Mouse (Mus musculus): ENCODE data around the gene 2200002J24Rik.
A peak's percentile ranks its signal among the peaks of the same experiment; 100 is the strongest.

2200002J24Rik gene

DNA sequence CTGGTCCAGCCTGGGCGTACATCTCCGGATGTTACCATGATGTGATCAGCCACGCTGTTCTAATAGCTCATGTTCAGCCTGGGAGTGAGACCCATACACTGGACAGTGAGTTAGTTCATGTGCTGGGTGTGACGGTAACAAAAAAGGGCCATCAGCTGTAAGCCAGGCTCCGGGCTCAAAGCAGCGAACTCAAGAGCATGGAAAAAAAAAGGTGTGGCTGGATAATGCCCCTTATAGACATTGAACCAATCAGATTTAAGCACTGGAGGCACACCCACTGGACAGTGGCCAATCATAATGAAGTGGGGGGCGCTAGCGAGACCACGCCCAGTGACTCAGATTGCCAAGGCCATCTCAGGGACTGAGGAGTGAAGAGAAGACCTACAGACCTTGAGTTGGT is at the start of gene 2200002J24Rik:
2200002J24Rik (plus strand) TSS at position 338 of the 400 bp plus-strand sequence.
- peak; percentile 90 for DNase-seq (ENCODE audit: extremely low read depth, low read depth)

DNA sequence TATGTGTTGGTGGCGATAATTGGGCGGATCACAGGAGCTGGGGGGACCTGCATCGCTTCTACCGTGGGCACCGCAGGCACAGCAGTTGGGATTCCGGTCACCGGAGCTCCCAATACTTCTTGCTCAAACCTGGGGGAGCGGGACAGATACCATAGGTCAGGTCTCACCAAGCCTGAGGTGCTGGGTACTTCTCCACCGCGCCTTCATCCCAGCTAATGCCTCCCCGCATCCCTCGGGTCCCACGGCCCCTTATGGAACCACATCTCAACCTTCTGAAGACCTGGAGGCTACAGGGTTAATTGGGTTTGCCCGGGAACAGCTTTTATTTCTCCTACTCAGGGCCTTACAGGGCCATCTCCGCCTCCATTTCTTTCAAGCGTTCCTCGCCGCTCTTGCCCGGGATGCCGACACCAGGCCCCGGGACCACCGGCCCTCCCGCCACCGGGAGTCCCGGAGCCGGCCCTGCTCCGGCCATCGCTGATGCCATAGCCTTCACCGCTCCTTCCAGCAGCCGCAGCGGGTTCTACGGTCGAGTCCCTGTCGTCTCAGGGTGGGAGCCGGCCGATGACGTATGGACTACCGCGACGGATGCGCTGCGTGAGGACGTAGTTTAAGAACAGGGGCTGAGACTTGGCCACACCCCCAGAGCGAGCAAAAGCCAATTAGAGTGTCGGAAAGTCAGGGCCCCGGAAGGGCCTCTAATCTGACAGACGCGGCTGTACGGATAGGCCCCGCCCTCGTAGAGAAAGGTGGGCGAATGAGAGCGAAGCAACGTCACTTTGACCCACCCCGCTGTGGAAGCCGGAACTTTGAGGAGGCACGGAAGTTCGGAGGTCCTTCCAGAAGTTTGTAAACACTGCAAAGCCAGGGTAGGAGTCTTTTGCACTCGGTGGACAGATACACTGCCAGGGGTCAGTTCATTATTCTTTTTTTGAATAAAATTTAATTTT is 48.9 kb upstream of the 2200002J24Rik start, which contains the start of gene Rbm42:
Rbm42 (minus strand) TSS at position 727 of the 950 bp plus-strand sequence.
- DNase-seq (ENCODE audit: extremely low read depth, low read depth), result peak; percentile 98

DNA sequence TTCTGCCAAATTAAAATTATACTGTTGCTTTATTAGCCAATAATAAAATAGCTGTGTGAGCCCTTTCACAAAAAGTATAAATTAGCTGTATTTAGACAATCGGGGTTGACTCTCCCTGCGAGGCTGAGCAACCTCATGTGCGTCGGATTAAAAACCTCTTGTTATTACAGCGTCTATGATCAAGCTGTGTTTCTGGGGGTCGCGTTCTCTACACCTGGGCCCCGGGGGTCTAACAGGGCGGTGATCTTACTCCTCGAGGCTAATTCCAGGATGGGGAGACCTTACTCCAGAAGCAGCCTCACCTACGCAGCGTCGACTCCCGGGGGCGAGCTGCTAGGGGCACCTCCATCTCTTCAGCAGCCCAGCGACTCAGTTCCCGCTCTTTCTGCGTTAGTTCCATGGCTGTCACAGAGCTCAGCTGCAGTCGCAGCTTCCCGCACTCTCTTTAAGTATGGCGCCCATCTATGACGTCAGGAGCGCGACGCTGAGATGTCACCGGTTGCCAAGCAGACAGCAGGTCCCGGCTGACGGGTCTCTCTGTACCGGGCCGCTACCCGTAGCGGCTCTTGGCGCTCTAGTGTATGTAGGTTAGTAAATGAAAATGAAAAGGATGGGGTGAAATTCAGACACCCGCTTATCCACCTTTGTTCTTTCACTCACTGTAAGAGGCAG is 34.1 kb upstream of the 2200002J24Rik start, which contains the start of gene Haus5:
Haus5 (minus strand) TSS at position 466 of the 672 bp plus-strand sequence.
- DNase-seq (ENCODE audit: extremely low read depth, low read depth), result peak; percentile 88

- DNase-seq (ENCODE audit: extremely low read depth, low read depth), result no peak
Observed at GRCm38 (mm10) chr7:30665321-30665720, 33.4 kb upstream of the 2200002J24Rik start.

- peak; percentile 46 for DNase-seq (ENCODE audit: extremely low read depth, low read depth)
Observed at GRCm38 (mm10) chr7:30669229-30669628, 29.5 kb upstream of the 2200002J24Rik start.

DNA sequence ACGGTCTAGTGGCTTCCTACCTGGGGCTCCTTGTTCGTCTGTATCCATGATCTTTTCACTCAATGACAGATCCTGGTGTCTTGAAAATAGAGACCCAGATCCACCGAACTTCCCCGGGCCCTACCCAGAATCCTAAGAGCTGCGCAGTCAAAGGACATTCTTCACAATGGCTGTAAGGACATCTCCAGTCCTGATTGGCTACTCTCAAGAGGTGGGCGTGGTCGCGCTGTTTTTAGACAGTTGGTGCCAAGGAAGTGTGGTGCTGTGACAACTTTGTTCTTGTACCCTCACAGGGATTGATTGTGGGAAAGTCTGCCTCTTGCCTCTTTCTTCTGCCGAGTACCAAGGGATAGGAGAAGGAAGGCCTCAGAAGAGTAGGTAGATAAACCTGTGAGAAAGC is 27.2 kb upstream of the 2200002J24Rik start, which contains the start of gene Pmis2:
Pmis2 (minus strand) TSS at position 126 of the 400 bp plus-strand sequence.
- DNase-seq (ENCODE audit: extremely low read depth, low read depth), result no peak

GRCm38 (mm10) chr7:30678263-30678975 is 20.3 kb upstream of the 2200002J24Rik start:
- DNase-seq (ENCODE audit: extremely low read depth, low read depth), result peak; percentile 9

DNA sequence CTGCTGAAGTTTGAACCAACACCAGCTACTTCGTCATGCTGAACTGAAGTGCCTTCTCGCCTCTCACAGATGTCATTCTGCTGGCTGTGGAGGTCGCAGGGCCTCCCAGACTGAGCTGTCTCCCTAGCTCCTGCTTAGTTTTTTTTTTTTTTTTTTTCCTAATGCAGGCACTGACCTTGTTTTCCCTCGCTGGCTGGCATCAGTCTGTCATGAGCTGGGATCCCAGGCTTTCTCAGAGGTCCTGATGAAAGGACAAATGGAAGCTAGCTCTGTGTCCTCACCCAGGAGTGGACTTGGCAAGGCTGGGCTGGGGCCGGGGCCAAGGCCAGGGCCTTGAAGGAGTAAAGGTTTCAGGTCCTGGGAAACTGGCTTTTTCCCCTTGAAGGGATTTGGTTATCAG is 16.8 kb upstream of the 2200002J24Rik start:
- DNase-seq (ENCODE audit: extremely low read depth, low read depth), result no peak

GRCm38 (mm10) chr7:30683425-30683824 is 15.3 kb upstream of the 2200002J24Rik start:
- no peak for DNase-seq (ENCODE audit: extremely low read depth, low read depth)

GRCm38 (mm10) chr7:30688325-30688724 is 10.4 kb upstream of the 2200002J24Rik start:
- DNase-seq (ENCODE audit: extremely low read depth, low read depth), result no peak

DNA sequence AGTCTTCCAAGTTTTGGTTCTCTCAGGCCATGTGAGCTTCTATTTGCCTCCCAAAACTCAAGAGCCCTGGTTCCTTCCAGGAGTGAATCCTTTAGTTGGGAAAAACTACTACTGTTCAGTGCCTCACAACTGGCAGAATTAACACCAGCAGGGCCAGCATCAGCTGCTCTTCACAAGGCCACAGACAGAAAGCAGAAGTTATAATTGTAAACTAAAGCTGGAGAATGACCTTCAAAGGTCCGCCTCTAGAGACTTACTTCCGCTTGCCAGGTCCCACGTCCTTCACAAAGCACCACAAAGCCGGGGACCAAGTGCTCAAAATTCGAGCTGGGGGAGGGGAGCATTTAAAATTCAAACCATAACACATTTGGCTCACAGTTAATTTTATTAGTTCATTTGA is 625 bp upstream of the 2200002J24Rik start:
- DNase-seq (ENCODE audit: extremely low read depth, low read depth), result peak; percentile 75

GRCm38 (mm10) chr7:30706214-30706882 is 7.6 kb downstream of the 2200002J24Rik start:
- DNase-seq (ENCODE audit: extremely low read depth, low read depth), result no peak

GRCm38 (mm10) chr7:30707441-30707840 is 8.7 kb downstream of the 2200002J24Rik start:
- DNase-seq (ENCODE audit: extremely low read depth, low read depth), result no peak

GRCm38 (mm10) chr7:30711942-30712341 is 13.2 kb downstream of the 2200002J24Rik start, which contains the start of gene Atp4a:
Gene Atp4a (plus strand): TSS chr7:30712209.
- DNase-seq (ENCODE audit: extremely low read depth, low read depth), result no peak

DNA sequence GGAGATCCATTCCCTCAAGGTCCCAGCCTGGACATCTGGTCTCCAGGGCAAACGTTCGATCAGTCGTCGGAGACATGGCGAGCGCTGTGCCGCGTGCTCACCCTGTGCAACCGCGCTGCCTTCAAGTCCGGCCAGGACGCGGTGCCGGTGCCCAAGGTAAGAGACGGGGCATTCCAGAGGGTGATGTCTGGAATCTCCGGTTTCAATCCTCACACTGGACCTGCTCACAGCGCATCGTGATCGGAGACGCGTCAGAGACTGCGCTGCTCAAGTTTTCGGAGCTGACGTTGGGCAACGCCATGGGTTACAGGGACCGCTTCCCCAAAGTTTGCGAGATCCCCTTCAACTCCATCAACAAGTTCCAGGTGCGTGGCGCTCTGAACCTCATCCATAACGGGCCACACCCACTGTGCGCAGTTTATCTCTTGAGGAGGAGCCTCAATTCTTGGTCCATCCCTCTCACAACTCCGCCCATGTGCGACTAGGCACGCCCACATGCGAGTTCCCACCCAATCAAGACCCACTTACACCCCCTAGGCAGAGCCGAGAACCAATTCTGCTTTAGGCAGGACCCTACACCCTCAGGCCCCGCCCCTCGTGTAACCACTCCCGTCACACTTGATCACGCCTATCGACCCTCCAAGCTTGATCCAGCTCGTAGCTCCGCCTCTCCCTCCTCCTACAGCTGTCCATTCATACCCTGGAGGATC is 18.4 kb downstream of the 2200002J24Rik start:
- peak; percentile 96 for DNase-seq (ENCODE audit: extremely low read depth, low read depth)

DNA sequence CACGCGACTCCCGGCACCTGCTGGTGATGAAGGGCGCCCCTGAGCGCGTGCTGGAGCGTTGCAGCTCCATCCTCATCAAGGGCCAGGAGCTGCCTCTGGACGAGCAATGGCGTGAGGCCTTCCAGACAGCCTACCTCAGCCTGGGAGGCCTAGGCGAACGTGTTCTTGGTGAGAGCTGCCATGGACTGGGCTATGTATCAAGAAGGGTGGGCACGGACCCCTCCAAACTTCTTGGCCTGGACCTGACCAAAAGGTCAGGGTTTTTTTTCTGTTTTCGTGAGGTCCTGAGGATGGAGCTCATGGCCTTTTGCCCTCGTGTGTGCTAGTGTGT is 19.0 kb downstream of the 2200002J24Rik start:
- DNase-seq (ENCODE audit: extremely low read depth, low read depth), result no peak

- DNase-seq (ENCODE audit: extremely low read depth, low read depth), result no peak
Observed at GRCm38 (mm10) chr7:30719669-30720068, 20.9 kb downstream of the 2200002J24Rik start.

DNA sequence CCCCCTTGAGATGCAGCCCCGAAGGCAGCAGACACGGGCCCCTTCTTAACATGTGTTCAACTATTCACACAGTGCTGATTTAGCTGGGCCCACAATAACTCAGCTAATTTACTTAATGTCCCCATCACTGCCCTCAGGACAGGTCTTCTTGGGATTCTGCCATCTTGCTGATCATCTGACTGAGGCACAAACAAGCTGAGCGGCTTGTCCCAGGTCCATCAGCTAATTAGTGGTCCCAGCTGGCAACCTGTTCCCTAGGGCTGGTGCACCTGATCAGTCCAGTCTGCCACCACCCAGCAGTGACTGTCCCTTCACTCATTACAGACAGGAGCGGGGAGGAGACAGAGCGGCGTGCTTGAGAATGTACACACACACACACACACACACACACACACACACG is 22.6 kb downstream of the 2200002J24Rik start:
- DNase-seq (ENCODE audit: extremely low read depth, low read depth), result no peak

DNA sequence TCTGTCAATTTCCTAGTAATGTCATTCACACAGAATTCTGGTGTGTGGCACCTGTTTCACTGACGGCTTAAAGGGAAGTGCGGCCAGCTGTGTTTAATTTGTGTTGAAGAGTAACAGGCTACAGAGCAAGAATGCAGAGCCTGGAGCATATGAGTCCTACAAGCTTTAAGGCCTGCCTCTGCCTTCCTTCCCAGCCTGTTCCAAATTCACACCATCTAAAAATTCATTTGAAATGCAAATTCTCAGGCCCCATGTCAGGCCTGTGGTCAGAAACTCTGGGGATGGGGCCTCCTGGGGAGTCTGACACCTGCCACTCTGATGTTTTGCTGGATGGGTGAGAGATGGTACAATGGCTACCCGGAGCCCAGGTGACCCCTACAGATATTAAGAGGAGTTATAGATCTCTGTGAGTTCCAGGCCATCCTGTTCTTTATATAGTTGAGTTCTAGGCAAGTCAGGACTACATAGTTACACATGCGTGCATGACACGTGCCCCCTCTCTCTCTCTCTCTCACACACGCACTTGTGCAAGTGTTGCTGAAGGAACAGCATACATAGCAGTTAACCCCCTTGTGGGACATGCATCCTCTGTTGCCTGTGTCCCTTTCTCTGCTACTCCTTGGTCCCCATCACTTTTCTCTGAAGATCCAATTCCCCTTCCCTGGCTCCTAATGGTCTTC is 24.7 kb downstream of the 2200002J24Rik start:
- no peak for DNase-seq (ENCODE audit: extremely low read depth, low read depth)

DNA sequence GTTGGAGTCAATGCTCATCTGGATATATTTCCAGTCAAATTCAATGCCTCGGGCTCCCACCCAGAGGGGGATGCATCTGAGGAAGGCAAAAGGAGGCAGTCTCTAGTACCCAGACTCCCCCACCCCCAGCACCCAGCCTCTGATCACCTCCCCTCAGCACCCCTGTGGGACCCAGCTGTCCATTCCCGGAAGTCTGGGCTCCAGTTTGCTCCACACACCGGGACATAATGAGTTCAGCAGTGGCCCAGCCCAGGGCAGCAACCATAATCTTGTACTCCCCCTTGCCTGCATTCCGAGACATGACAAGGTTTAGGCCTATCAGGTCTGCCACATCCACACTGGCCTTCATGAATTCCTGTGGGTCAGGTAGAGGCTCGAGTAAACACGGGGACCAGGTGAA is 29.5 kb downstream of the 2200002J24Rik start:
- DNase-seq (ENCODE audit: extremely low read depth, low read depth), result no peak
